8 mouse cellular contexts compared by ENCODE assay signal in the genomic region with DNA sequence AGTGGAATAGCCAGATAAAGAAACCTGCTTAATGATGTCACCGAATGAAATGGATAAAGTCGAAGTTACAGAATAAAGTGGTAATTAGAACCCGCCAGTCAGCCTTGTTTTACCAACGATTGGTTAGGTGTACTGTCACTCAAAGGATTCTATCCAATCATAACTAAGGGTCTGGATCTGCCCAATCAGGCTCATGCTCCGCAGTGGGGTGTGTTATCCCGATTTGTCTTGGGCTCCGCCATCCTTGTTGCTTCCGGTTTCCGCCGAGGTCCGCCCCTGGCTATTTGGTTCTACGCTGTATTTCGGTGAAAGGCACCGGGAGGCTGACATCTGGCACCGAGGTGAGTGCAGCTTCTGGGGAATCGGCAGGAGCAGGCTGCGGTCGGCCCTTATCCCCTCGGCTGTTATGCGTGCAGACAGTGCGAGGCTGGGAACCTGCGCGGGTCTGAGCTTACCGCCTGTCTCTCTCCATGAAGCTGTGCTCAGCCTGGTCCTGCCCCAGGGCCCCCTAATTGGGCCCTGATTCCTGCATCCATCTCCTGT. TPM values are rescaled to one million over a fixed set of nuclear protein-coding genes. Genes with fewer than 3 reads are reported as not detected.
DNase-seq lines count a peak whose midpoint lies in the region; ATAC-seq and TF ChIP-seq lines count a peak whose summit lies in the region.

A gene (plus strand): TSS at position 240 of the 543 bp plus-strand sequence.

- peak within 1 kb of the TSS; percentile 90 for H3K27ac ChIP-seq in hindbrain, embryonic 13.5 days

- peak within 1 kb of the TSS; percentile 96 for H3K9ac ChIP-seq in hindbrain, embryonic 13.5 days

- POLR2A ChIA-PET in Patski (lab: Charles Lee) = no interaction called here

- H3K27me3 ChIP-seq in Patski = peaks cover 9% of the 10 kb centered on the region
- 0 out of 2 replicates have a peak, but pooled peaks cover 4% of the 10 kb centered on the region for H3K27me3 ChIP-seq in hindbrain, embryonic 13.5 days

- in situ Hi-C loops in Patski (cut with MboI; ENCODE audit: low pct_unique_long_range_greater_than_20kb) = no loop called here

- H3K4me3 ChIP-seq in hindbrain, embryonic 13.5 days = peak within 1 kb of the TSS; percentile 89

- under 1% methylated on average over 24 of the region's 24 CpGs for WGBS in hindbrain, embryonic 13.5 days

- CTCF ChIA-PET in Patski (lab: Charles Lee) = no interaction called here

- TF ChIP-seq CTCF in Patski (IDR thresholded peaks at IDR 0.05) = no peak

- peaks cover 33% of the 10 kb centered on the region for H3K36me3 ChIP-seq in hindbrain, embryonic 13.5 days

- ATAC-seq in Patski = peak; percentile 100
- ATAC-seq in hindbrain, embryonic 13.5 days (ENCODE audit: low FRiP score) = peak; percentile 100

- peak; percentile 98 for DNase-seq in Patski (ENCODE audit: low read depth, low spot score)
- peak; percentile 89 to 97 for DNase-seq in cerebellum, postnatal 14 days
- peak; percentile 82 for DNase-seq in frontal cortex, postnatal 14 days (ENCODE audit: low spot score in 2 of 2)
- peak; percentile 60 to 61 for DNase-seq in layer of hippocampus, postnatal 25 days (ENCODE audit: extremely low spot score in 1 of 2, low spot score in 1 of 2)
- peak; percentile 98 for DNase-seq in lung, postnatal 25 days (ENCODE audit: low spot score)
- DNase-seq in retina, embryonic 14.5 days (ENCODE audit: low spot score) = peak; percentile 100
- DNase-seq in thymus, postnatal 4 days = peak; percentile 78

- H3K9me3 ChIP-seq in hindbrain, embryonic 13.5 days = no peaks in the 10 kb centered on the region

- peak within 1 kb of the TSS; percentile 86 for H3K4me2 ChIP-seq in hindbrain, embryonic 13.5 days

- peaks cover 16% of the 10 kb centered on the region for H3K4me1 ChIP-seq in hindbrain, embryonic 13.5 days (replicated peaks)

RNA-seq across cellular contexts. Expression of the gene that starts here (rescaled TPM):
- 6.8 TPM for polyA plus RNA-seq in Patski (2021)
- polyA plus RNA-seq in hindbrain, embryonic 13.5 days (2015; fragmentation: Nextera tagmentation; extraction: Ambion mirVana) = 21.3 and 22.8 TPM in 2 replicates
- total RNA-seq in layer of hippocampus, postnatal 25 days (2021) = 10 to 100 TPM; 17.9 to 20.3 TPM

Comparison
In these comparisons a context has a peak if more than half of its experiments do, and no peak if none do; other contexts are left out.
1. Peak in every context shown above with its lines: DNase-seq, ATAC-seq, H3K4me3 ChIP-seq and H3K27ac ChIP-seq.